Mouse (Mus musculus) limb, embryonic 15.5 days (tissue): ENCODE data around the gene Nudt6. TPM values are rescaled to one million over a fixed set of nuclear protein-coding genes. Genes with fewer than 3 reads are reported as not detected.

Experiments
- ATAC-seq: fragments of 200-750 bp; cut with Nextera tagmentation; 2 replicates; pipeline ENCODE4 v1.8.0; 2017; ENCODE audit warnings: low read depth, moderate TSS enrichment; ENCODE audit not compliant: insufficient number of reproducible peaks, low FRiP score, low TSS enrichment
- H3K27ac ChIP-seq: fragments of 300-500 bp; sonication (generic); 2 replicates; pipeline ENCODE4 v1.5.1; 2015; ENCODE audit warnings: moderate library complexity, mild to moderate bottlenecking, inconsistent platforms
- H3K27me3 ChIP-seq: fragments of 300-500 bp; sonication (generic); 2 replicates; pipeline ENCODE4 v1.6.1; 2015; ENCODE audit warnings: inconsistent platforms
- H3K36me3 ChIP-seq: fragments of 300-500 bp; sonication (generic); 2 replicates; pipeline ENCODE4 v1.6.1; 2015; ENCODE audit warnings: inconsistent platforms
- H3K4me1 ChIP-seq: fragments of 300-500 bp; sonication (generic); 2 replicates; pipeline ENCODE4 v1.6.1; 2015; ENCODE audit warnings: inconsistent platforms
- H3K4me2 ChIP-seq: fragments of 300-500 bp; sonication (generic); 2 replicates; pipeline ENCODE4 v1.6.1; 2015; ENCODE audit warnings: mild to moderate bottlenecking, inconsistent platforms
- H3K4me3 ChIP-seq: fragments of 300-500 bp; sonication (generic); 2 replicates; pipeline ENCODE4 v1.5.1; 2015; ENCODE audit warnings: mild to moderate bottlenecking, inconsistent platforms
- H3K9ac ChIP-seq: fragments of 300-500 bp; sonication (generic); 2 replicates; pipeline ENCODE4 v1.6.1; 2015; ENCODE audit warnings: inconsistent platforms
- H3K9me3 ChIP-seq: fragments of 300-500 bp; sonication (generic); 2 replicates; pipeline ENCODE4 v1.6.1; 2016; ENCODE audit warnings: inconsistent platforms
- WGBS: fragments of 180-500 bp; shearing (Covaris S2); methylation state at CpG from one replicate; pipeline ENCODE4 v1.1.7; 2015; 5-methylcytosine and 5-hydroxymethylcytosine counted together
- polyA plus RNA-seq: library from polyadenylated mRNA; unstranded; fragments of >200 nt; fragmentation: Nextera tagmentation; extraction: Ambion mirVana; gene quantifications from 2 replicates; pipeline ENCODE4 v1.2.1, GENCODE M21; 2015

Nudt6 gene
- 4.9 and 5.0 TPM in 2 replicates for polyA plus RNA-seq

DNA sequence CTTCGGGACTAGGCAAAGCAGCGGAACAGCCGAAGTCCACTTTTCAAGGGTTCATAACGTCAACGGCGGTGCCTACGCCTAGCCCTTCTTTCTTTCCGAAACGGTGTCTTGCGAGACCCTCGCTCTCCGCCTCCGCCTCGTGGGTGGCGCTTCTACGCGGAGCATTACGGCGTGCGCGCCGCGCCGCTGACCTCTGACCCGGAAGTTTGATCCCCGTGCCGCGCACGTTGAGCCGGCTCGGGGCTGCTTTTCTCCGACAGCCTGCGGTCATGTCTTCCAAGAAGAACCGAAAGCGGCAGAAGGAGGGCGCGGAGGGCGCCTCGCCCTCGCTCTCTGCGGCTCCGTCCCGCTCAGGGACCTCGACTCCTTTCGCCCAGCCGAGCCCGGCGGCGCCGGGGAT is at the start of gene Nudt6:
Nudt6 (minus strand) TSS at position 140 of the 400 bp plus-strand sequence.
- Histone ChIP-seq H3K4me3 (peak within 1 kb of the TSS; percentile 96), H3K9me3 (no peaks in the 10 kb centered on the region), H3K4me2 (peak within 1 kb of the TSS; percentile 82), H3K4me1 (peaks cover 12% of the 10 kb centered on the region), H3K9ac (peak within 1 kb of the TSS; percentile 76), H3K27me3 (no peaks in the 10 kb centered on the region), H3K36me3 (no peaks in the 10 kb centered on the region; the same call in 1 of the 2 replicates), H3K27ac (peak within 1 kb of the TSS; percentile 95)
- peak; percentile 83 for ATAC-seq
- WGBS, result under 1% methylated on average over 49 of the region's 50 CpGs

DNA sequence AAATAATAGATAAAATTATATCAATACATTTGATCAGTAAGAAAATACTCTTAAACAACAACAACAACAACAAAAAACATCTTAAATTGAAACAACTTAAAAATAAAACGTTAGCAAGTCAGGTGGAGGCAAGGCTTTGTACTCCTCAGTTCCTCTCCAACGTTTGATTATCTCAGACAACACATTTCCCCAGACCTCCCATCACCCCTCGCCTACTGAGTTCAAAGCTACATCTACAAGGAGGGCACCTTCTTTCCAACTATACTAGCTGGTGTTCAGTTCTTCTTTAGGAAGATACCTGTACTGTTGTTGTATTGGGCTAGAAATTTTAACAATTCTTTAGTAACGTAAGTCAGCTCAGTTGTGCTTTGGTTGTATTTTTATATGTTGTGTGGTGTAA is 49.3 kb upstream of the Nudt6 start:
- no peak overlapping the region for H3K9ac ChIP-seq
- no peak for ATAC-seq
- H3K36me3 ChIP-seq, result no peaks in the 10 kb centered on the region
- no peak overlapping the region for H3K4me3 ChIP-seq
- H3K27ac ChIP-seq, result no peak overlapping the region
- no peaks in the 10 kb centered on the region for H3K9me3 ChIP-seq
- H3K4me1 ChIP-seq, result no peaks in the 10 kb centered on the region
- 84% methylated on average over 4 of the region's 4 CpGs for WGBS
- H3K27me3 ChIP-seq, result no peaks in the 10 kb centered on the region
- no peak overlapping the region for H3K4me2 ChIP-seq

DNA sequence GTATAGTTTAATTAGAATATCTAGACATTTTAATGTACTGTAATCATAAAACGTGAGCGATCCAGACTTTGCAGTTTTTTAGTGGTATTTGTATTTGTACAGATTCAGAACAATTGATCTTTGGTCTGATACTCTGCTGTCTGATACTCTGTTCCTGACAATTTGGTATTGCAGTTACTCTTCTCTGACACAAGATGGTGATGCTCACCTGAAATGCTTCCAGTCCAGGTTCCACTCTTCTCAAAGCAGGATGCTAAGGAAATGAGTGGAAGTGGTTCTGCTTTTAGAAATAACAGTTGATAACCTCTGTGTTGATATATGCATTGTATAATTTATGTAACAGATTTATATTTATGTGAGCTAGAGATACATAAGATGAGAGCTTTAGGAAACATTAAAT is 48.2 kb upstream of the Nudt6 start:
- 85% methylated on average over 2 of the region's 2 CpGs for WGBS
- no peak overlapping the region for H3K4me3 ChIP-seq
- no peak for ATAC-seq
- no peak overlapping the region for H3K27ac ChIP-seq
- H3K9ac ChIP-seq, result no peak overlapping the region
- no peaks in the 10 kb centered on the region for H3K36me3 ChIP-seq
- no peaks in the 10 kb centered on the region for H3K27me3 ChIP-seq
- H3K4me1 ChIP-seq, result no peaks in the 10 kb centered on the region
- H3K9me3 ChIP-seq, result no peaks in the 10 kb centered on the region
- no peak overlapping the region for H3K4me2 ChIP-seq

DNA sequence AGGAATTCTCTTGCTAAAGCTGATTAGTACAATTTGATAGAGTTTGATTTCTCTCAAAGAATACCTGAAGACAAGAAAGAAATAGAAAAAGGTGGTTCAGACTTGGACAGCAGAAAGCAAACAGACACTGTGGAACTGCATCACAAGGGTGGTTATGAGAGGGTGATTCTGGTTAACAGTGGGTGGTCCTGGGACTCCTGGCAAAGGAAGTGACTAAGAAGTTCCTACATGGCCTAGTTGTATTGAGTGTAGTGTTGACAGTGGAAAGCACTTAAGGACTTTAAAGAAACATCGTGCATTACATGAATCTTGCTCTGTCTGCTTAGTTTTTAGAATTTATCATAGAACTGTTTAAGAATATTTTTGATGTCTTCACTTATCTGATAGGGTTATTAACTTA is 36.0 kb upstream of the Nudt6 start:
- WGBS, result 77% methylated on average over 1 of the region's 1 CpGs
- peaks cover 5% of the 10 kb centered on the region; the same call in 1 of the 2 replicates for H3K36me3 ChIP-seq
- H3K4me2 ChIP-seq, result no peak overlapping the region
- no peak overlapping the region for H3K4me3 ChIP-seq
- no peak for ATAC-seq
- H3K27me3 ChIP-seq, result no peaks in the 10 kb centered on the region
- no peaks in the 10 kb centered on the region for H3K9me3 ChIP-seq
- no peak overlapping the region for H3K9ac ChIP-seq
- no peak overlapping the region for H3K27ac ChIP-seq
- no peaks in the 10 kb centered on the region for H3K4me1 ChIP-seq

DNA sequence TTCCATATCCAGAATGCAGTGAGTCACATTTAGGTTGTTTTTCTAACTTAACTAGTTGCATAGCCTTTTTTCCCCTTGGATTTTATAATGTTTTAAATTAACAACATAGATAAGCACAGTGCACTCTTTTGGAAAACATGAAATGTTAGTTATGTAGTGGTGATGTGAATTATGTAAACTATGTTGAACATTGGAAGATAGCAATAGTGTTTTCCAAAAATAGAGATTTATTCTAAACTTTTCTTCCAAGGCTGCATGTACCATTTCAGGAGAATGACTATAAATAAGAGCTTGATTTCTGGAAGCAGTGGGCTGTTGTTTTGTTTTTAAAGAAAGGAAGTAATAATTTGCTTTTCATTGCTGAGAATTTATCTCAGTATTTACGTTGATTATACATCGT is 23.4 kb upstream of the Nudt6 start:
- WGBS, result 83% methylated on average over 2 of the region's 2 CpGs
- Histone ChIP-seq H3K4me3 (no peak overlapping the region), H3K9ac (no peak overlapping the region), H3K27ac (no peak overlapping the region), H3K27me3 (no peaks in the 10 kb centered on the region), H3K9me3 (no peaks in the 10 kb centered on the region), H3K36me3 (peaks cover 20% of the 10 kb centered on the region), H3K4me1 (no peaks in the 10 kb centered on the region), H3K4me2 (no peak overlapping the region)
- no peak for ATAC-seq

DNA sequence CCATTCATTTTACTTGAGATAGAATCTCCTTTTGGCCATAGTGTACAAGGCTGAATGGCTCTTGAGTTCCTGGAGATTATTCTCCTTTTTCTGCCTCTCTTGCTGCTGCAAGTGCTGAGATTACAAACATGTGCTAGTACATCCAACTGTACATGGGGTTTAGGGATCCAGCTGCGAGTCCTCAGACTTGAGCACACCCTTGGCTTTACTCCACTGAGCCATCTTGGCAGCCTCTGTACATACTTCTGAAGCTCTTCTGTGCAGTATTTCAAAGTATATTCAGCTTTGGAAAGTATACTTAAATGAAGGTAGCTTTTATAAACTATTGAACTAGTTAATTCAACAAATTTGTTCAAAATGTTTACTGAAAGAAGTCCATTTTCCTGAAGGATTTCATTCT is 19.8 kb upstream of the Nudt6 start:
- peaks cover 26% of the 10 kb centered on the region for H3K36me3 ChIP-seq
- WGBS, result 62% methylated on average over 1 of the region's 1 CpGs
- no peak overlapping the region for H3K4me2 ChIP-seq

DNA sequence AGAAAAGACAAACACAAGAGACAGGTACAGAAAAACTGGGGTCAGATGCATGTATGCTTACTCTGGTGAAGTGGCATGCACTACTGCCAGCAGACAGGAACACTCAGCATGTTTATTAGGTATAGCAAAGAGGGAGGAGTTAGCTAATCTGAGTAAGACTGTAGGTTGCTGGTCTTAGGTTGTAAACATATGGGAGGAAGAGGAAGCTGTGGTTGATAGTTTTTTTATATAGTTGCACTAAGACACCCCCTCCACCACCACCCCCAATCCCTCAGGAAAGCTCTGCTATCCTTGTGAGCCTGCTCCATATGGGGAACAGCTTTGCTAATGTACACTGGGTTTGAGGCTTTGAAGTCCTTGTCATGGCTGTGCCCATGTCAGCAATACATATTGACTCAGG is 10.3 kb upstream of the Nudt6 start:
- Histone ChIP-seq H3K9ac (no peak overlapping the region), H3K4me2 (no peak overlapping the region), H3K4me1 (no peaks in the 10 kb centered on the region), H3K27me3 (no peaks in the 10 kb centered on the region), H3K36me3 (peaks cover 21% of the 10 kb centered on the region), H3K27ac (no peak overlapping the region), H3K9me3 (no peaks in the 10 kb centered on the region), H3K4me3 (no peak overlapping the region)
- ATAC-seq, result no peak

More for the DNA sequence above, 19.8 kb upstream of the Nudt6 start:
- Histone ChIP-seq H3K4me3 (no peak overlapping the region), H3K27me3 (no peaks in the 10 kb centered on the region), H3K27ac (no peak overlapping the region), H3K4me1 (no peaks in the 10 kb centered on the region), H3K9ac (no peak overlapping the region), H3K9me3 (no peaks in the 10 kb centered on the region)
- ATAC-seq, result no peak

DNA sequence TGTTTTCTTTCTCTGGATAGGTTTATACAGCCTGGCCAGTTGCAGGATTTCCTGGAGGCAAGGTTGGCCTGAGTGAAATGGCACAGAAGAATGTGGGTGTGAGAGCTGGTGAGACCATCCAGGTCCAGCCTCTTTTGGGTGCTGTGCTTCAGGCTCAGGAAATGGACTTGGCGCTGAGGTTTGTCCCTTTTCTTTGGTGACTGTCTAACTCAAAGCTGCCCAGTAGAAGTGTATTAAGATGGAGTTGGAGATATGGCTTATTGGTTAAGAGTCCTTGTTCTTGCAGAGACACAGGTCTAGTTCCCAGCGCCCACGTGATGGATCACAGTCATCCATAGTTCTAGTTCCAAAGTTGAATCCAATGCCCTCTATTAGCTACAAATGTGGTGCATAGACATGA is 6.1 kb upstream of the Nudt6 start:
- Histone ChIP-seq H3K4me2 (no peak overlapping the region), H3K9me3 (no peaks in the 10 kb centered on the region), H3K27me3 (no peaks in the 10 kb centered on the region), H3K4me1 (peaks cover 4% of the 10 kb centered on the region), H3K36me3 (peaks cover 15% of the 10 kb centered on the region), H3K27ac (no peak overlapping the region), H3K9ac (no peak overlapping the region), H3K4me3 (no peak overlapping the region)
- 90% methylated on average over 3 of the region's 3 CpGs for WGBS
- ATAC-seq, result no peak

DNA sequence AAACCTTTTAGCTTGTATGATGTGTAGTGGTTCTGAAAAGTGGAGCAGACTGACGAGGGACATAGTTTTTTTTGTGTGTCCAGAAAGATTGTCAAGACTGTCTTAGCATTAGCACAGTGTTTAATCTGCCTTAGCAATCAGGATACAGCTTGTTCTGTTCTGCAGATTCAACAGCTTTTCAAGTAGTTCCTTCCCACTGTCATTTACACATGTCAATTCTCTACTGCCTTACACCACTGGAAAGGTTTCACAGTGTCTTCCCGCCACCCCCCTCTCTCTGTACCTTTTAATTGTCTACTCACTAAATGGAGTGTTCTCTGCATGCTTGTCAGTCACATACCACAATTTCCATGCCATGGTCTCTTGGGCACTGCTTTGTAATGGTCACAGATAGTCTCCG is 1.2 kb upstream of the Nudt6 start:
- Histone ChIP-seq H3K36me3 (peaks cover 8% of the 10 kb centered on the region), H3K4me1 (peaks cover 12% of the 10 kb centered on the region), H3K4me3 (peak overlapping the region; percentile 96), H3K9me3 (no peaks in the 10 kb centered on the region), H3K9ac (peak overlapping the region; percentile 63), H3K27ac (peak overlapping the region; percentile 94; the same call in 1 of the 2 replicates), H3K27me3 (no peaks in the 10 kb centered on the region), H3K4me2 (peak overlapping the region; percentile 82)
- 10% methylated on average over 3 of the region's 3 CpGs for WGBS
- ATAC-seq, result no peak

DNA sequence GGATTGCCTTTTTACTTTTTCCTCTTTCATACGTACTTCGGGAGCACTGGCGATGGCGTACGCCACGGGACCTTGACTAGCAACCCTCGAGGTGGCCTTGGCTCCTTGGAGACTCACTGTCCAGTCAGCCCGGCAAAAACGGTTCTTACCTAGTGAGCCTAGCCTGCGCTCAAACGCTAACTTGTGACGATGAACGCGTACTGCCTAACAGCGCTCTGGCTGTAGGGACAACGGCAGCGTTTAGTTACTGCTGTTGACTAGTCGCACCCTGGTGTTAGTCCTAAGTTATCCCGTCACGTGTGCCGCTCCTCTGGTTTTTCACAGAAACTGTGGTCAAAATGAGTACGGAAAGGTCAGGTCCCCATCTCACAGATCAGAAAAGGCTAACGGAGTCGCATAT is 630 bp upstream of the Nudt6 start:
- WGBS, result under 1% methylated on average over 24 of the region's 24 CpGs
- Histone ChIP-seq H3K9me3 (no peaks in the 10 kb centered on the region), H3K9ac (peak overlapping the region; percentile 63), H3K4me1 (peaks cover 12% of the 10 kb centered on the region), H3K36me3 (peaks cover 5% of the 10 kb centered on the region; the same call in 1 of the 2 replicates), H3K27me3 (no peaks in the 10 kb centered on the region), H3K4me3 (peak overlapping the region; percentile 96), H3K4me2 (peak overlapping the region; percentile 82), H3K27ac (peak overlapping the region; percentile 94)
- no peak for ATAC-seq

DNA sequence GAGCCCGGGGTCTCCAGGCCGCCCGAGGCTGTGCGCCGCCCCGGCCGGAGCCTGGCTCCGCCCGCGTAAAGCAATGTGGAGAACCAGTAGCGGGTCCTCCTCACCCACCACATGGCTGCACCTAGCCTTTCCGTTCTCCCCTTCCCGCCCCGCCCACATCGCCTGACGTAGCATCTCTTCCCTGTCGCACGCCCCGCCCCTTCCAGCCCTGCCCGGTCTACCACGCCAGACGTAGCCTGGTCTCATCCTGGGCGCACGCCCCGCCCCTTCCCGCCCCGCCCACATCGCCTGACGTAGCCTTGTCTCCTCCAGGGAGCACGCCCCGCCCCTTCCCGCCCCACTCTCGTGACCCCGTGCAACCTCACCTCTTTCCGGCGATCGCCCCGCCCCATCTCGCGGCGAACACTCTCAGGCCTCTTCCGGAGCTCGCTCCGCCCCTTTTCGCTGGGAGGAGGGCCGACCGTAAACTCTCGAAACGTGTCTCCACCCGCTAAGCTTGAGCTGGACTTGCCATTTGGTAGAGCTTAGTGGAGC is 486 bp downstream of the Nudt6 start, which contains the start of gene Spata5:
Spata5 (plus strand) TSS at position 439 of the 534 bp plus-strand sequence.
- peak within 1 kb of the TSS; percentile 76 for H3K9ac ChIP-seq
- H3K9me3 ChIP-seq, result no peaks in the 10 kb centered on the region
- H3K27me3 ChIP-seq, result no peaks in the 10 kb centered on the region
- WGBS, result under 1% methylated on average over 49 of the region's 50 CpGs
- H3K36me3 ChIP-seq, result no peaks in the 10 kb centered on the region; the same call in 1 of the 2 replicates
- H3K4me2 ChIP-seq, result peak within 1 kb of the TSS; percentile 82
- peaks cover 16% of the 10 kb centered on the region for H3K4me1 ChIP-seq
- peak within 1 kb of the TSS; percentile 96 for H3K4me3 ChIP-seq
- peak within 1 kb of the TSS; percentile 95 for H3K27ac ChIP-seq
- ATAC-seq, result peak; percentile 96

DNA sequence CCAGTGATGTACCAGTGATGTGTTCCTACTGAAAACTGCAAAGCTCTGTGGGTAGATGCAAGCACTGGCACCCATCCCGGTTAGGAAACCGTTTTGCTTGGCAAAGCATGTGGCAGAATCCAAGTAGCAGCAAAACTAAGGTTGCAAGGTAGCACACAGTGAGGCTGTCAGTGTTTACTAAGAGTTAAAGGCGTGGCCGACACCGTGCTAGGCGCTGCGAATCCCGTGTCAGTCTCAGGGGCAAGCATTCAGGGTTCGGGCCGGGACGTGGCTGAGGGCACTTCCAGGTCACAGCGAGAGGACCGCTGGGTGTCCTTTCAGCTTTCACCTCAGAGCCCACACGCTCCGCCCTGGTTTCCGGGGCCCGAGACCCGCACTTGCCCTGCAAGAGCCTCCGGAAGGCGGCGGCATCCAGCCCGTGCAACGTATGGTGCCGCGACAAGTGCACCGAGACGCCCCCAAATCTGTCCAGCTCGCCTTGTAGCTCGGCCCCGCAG is 1.0 kb downstream of the Nudt6 start:
- ATAC-seq, result no peak; the same call in 1 of the 2 replicates
- peak overlapping the region; percentile 76 for H3K9ac ChIP-seq
- WGBS, result under 1% methylated on average over 30 of the region's 30 CpGs

More for the DNA sequence above, 1.0 kb downstream of the Nudt6 start:
- H3K4me2 ChIP-seq, result peak overlapping the region; percentile 56
- H3K4me1 ChIP-seq, result peaks cover 17% of the 10 kb centered on the region
- no peaks in the 10 kb centered on the region for H3K27me3 ChIP-seq
- H3K27ac ChIP-seq, result peak overlapping the region; percentile 95
- H3K4me3 ChIP-seq, result peak overlapping the region; percentile 83
- H3K36me3 ChIP-seq, result no peaks in the 10 kb centered on the region; the same call in 1 of the 2 replicates
- H3K9me3 ChIP-seq, result no peaks in the 10 kb centered on the region
